Mouse (Mus musculus) myocyte (in vitro differentiated cells): Measurements from ENCODE around the gene Ceacam16.

ENCODE experiments used
- E2F4 ChIP-seq: IDR thresholded peaks from one replicate; pipeline ENCODE4 v1.6.1; 2011; ENCODE audit warnings: mild to moderate bottlenecking, control low read depth, moderate library complexity; ENCODE audit not compliant: insufficient read depth
- POLR2A ChIP-seq: IDR thresholded peaks from one replicate; pipeline ENCODE4 v1.6.1; 2011; ENCODE audit warnings: low read depth, mild to moderate bottlenecking, control low read depth, moderate library complexity; ENCODE audit not compliant: insufficient read length
- USF1 ChIP-seq: IDR thresholded peaks from one replicate; pipeline ENCODE4 v1.6.1; 2011; ENCODE audit warnings: low read depth, mild to moderate bottlenecking, control low read depth, moderate library complexity

GRCm38 (mm10) chr7:19823256-19824181, 37.6 kb downstream of the Ceacam16 start:
- peak; percentile 17 for TF ChIP-seq POLR2A
- TF ChIP-seq USF1: no peak
- no peak for TF ChIP-seq E2F4
